Mouse (Mus musculus) urinary bladder, adult 2 months (tissue): ENCODE measurements around the gene Atp6v1g1. TPM values are rescaled to one million over a fixed set of nuclear protein-coding genes. Genes with fewer than 3 reads are reported as not detected.

ENCODE experiments used
- DNase-seq: peaks from one replicate; pipeline ENCODE4 v3.0.0; 2022; ENCODE audit warnings: low spot score
- polyA plus RNA-seq: library from polyadenylated mRNA; depleted of rRNA; stranded (reverse); fragments of >200 nt; gene quantifications from 2 replicates; pipeline ENCODE4 v1.2.3, GENCODE M21; 2012; rRNA removed

Atp6v1g1 gene
- polyA plus RNA-seq, 1 experiment: 120 TPM

- no peak for DNase-seq
Observed at GRCm38 (mm10) chr4:63580078-63580477, 35.5 kb downstream of the Atp6v1g1 start.

GRCm38 (mm10) chr4:63582580-63582979, 38.0 kb downstream of the Atp6v1g1 start:
- DNase-seq: no peak

GRCm38 (mm10) chr4:63585216-63585615, 40.6 kb downstream of the Atp6v1g1 start:
- no peak for DNase-seq

- no peak for DNase-seq
Observed at GRCm38 (mm10) chr4:63586240-63586639, 41.7 kb downstream of the Atp6v1g1 start.

- no peak for DNase-seq
Observed at GRCm38 (mm10) chr4:63589987-63590386, 45.4 kb downstream of the Atp6v1g1 start.

- no peak for DNase-seq
Observed at GRCm38 (mm10) chr4:63590538-63590937, 46.0 kb downstream of the Atp6v1g1 start.

GRCm38 (mm10) chr4:63594459-63595110, 50.0 kb downstream of the Atp6v1g1 start:
- DNase-seq: no peak

GRCm38 (mm10) chr4:63595259-63595658, 50.7 kb downstream of the Atp6v1g1 start:
- no peak for DNase-seq

- DNase-seq: no peak
Observed at GRCm38 (mm10) chr4:63596010-63596409, 51.4 kb downstream of the Atp6v1g1 start.

Other genes with a start within 250 kb of the Atp6v1g1 start
- 7.2 and 12.5 TPM in 2 replicates for gene Orm1, start 200.2 kb upstream of the Atp6v1g1 start, polyA plus RNA-seq
- gene Orm3, start 188.6 kb upstream of the Atp6v1g1 start, polyA plus RNA-seq: 0.32 and 0.39 TPM in 2 replicates
- 0.16 and 0.36 TPM in 2 replicates for gene Orm2, start 182.3 kb upstream of the Atp6v1g1 start, polyA plus RNA-seq
- gene Akna, start 141.4 kb upstream of the Atp6v1g1 start, polyA plus RNA-seq: 1.8 and 3.5 TPM in 2 replicates
- gene Whrn, start 48.8 kb upstream of the Atp6v1g1 start, polyA plus RNA-seq: 4.7 and 4.8 TPM in 2 replicates
- gene Tmem268, start 14.0 kb downstream of the Atp6v1g1 start, polyA plus RNA-seq: 9.2 and 9.9 TPM in 2 replicates
- gene Gm11213, start 60.5 kb downstream of the Atp6v1g1 start, polyA plus RNA-seq: not detected in 2 replicates
- not detected in 2 replicates for gene Tex48, start 77.7 kb downstream of the Atp6v1g1 start, polyA plus RNA-seq
- not detected in 2 replicates for gene Gm11214, start 118.6 kb downstream of the Atp6v1g1 start, polyA plus RNA-seq
- gene Tnfsf15, start 200.3 kb downstream of the Atp6v1g1 start, polyA plus RNA-seq: 0.38 and 0.62 TPM in 2 replicates